Mouse (Mus musculus): ENCODE data around the gene Cux1.

GRCm38 (mm10) chr5:136510609-136511008, 56.7 kb downstream of the Cux1 start:
- TF ChIP-seq CTCF (IDR thresholded peaks at IDR 0.05; ENCODE audit: insufficient read depth, low read length) (no peak), POLR2A (IDR thresholded peaks at IDR 0.05; ENCODE audit: borderline replicate concordance, extremely low read depth, low read depth, low read length) (no peak)
